Mouse (Mus musculus) liver, adult 2 months (tissue): ENCODE measurements around the gene Mad2l2. TPM values are rescaled to one million over a fixed set of nuclear protein-coding genes. Genes with fewer than 3 reads are reported as not detected.

Experiments
- DNase-seq: peaks from one replicate; pipeline ENCODE4 v3.0.0-alpha.2; 2011; ENCODE audit warnings: low read depth, low spot score; ENCODE audit errors: extremely low read depth
- H3K27ac ChIP-seq: fragments of 200-500 bp; replicated peaks from 2 replicates; pipeline ENCODE4 v1.5.1; 2012; ENCODE audit warnings: low read depth, mild to moderate bottlenecking, control low read depth, inconsistent platforms, low read length; ENCODE audit not compliant: insufficient read depth
- H3K27me3 ChIP-seq: fragments of 200-500 bp; 2 replicates; pipeline ENCODE4 v1.6.1; 2012; ENCODE audit warnings: mild to moderate bottlenecking, moderate library complexity, low read length, inconsistent platforms; ENCODE audit not compliant: control insufficient read depth, insufficient read depth
- H3K36me3 ChIP-seq: fragments of 200-500 bp; 2 replicates; pipeline ENCODE4 v1.6.1; 2012; ENCODE audit warnings: low read length, inconsistent platforms; ENCODE audit not compliant: control insufficient read depth, insufficient read depth
- H3K4me1 ChIP-seq: fragments of 200-500 bp; 2 replicates; pipeline ENCODE4 v1.6.1; 2011; ENCODE audit warnings: low read length; ENCODE audit not compliant: control insufficient read depth, insufficient read depth
- H3K4me3 ChIP-seq: fragments of 200-500 bp; 2 replicates; pipeline ENCODE4 v1.5.1; 2011; ENCODE audit warnings: low read depth, mild to moderate bottlenecking, control low read depth, low read length, moderate library complexity; ENCODE audit not compliant: insufficient read depth
- H3K79me2 ChIP-seq: fragments of 200-500 bp; 2 replicates; pipeline ENCODE4 v1.6.1; 2012; ENCODE audit warnings: inconsistent platforms, mild to moderate bottlenecking, low read length, moderate library complexity; ENCODE audit not compliant: control insufficient read depth, insufficient read depth
- H3K9ac ChIP-seq: fragments of 200-500 bp; 2 replicates; pipeline ENCODE4 v1.6.1; 2012; ENCODE audit warnings: low read depth, mild to moderate bottlenecking, control low read depth, inconsistent platforms, low read length
- CTCF ChIP-seq: fragments of 200-500 bp; IDR thresholded peaks from 2 replicates; pipeline ENCODE4 v1.5.1; 2011; ENCODE audit warnings: low read depth, low read length, control low read depth
- POLR2A ChIP-seq: fragments of 200-500 bp; IDR thresholded peaks from 2 replicates; pipeline ENCODE4 v1.6.1; 2011; ENCODE audit warnings: low read length, control low read depth; ENCODE audit not compliant: insufficient read depth; ENCODE audit errors: extremely low read depth
- WGBS: fragments of 180-500 bp; shearing (Covaris S2); methylation state at CpG from one replicate; pipeline ENCODE4 v1.1.7; 2018; 5-methylcytosine and 5-hydroxymethylcytosine counted together
- polyA plus RNA-seq: library from polyadenylated mRNA; depleted of rRNA; stranded (reverse); fragments of >200 nt; gene quantifications from 2 replicates; pipeline ENCODE4 v1.2.3, GENCODE M21; 2012
- total RNA-seq: library from RNA; depleted of rRNA; stranded (reverse); fragments of >200 nt; gene quantifications from 2 replicates; pipeline ENCODE4 v1.2.3, GENCODE M21; 2014

Gene Mad2l2
- total and polyA plus RNA-seq, 2 experiments = 8.9 to 49.6 TPM

GRCm38 (mm10) chr4:148140098-148141011 is 10.2 kb downstream of the Mad2l2 start:
- H3K4me3 ChIP-seq = peak overlapping the region; percentile 87
- DNase-seq = peak; percentile 84
- H3K79me2 ChIP-seq = peaks cover 4% of the 10 kb centered on the region; the same call in 1 of the 2 replicates
- H3K9ac ChIP-seq = peak overlapping the region; percentile 92
- H3K36me3 ChIP-seq = no peaks in the 10 kb centered on the region
- peak; percentile 93 for TF ChIP-seq CTCF
- TF ChIP-seq POLR2A = 0 out of 2 replicates have a peak, but pooled peaks have one; percentile 46
- H3K4me1 ChIP-seq = peaks cover 9% of the 10 kb centered on the region
- H3K27me3 ChIP-seq = no peaks in the 10 kb centered on the region
- WGBS = under 1% methylated on average over 65 of the region's 65 CpGs
- peak overlapping the region; percentile 95 for H3K27ac ChIP-seq

GRCm38 (mm10) chr4:148143721-148144120 is 13.5 kb downstream of the Mad2l2 start:
- TF ChIP-seq POLR2A (no peak), CTCF (no peak)
- Histone ChIP-seq H3K36me3 (peaks cover 6% of the 10 kb centered on the region; the same call in 1 of the 2 replicates), H3K27me3 (no peaks in the 10 kb centered on the region), H3K27ac (peak overlapping the region; percentile 24; the same call in 1 of the 2 replicates), H3K4me1 (peaks cover 21% of the 10 kb centered on the region), H3K4me3 (no peak overlapping the region), H3K79me2 (peaks cover 4% of the 10 kb centered on the region; the same call in 1 of the 2 replicates), H3K9ac (no peak overlapping the region)
- WGBS = 22% methylated on average over 5 of the region's 5 CpGs
- peak; percentile 97 for DNase-seq

- Histone ChIP-seq H3K9ac (no peak overlapping the region), H3K79me2 (no peaks in the 10 kb centered on the region), H3K36me3 (peaks cover 6% of the 10 kb centered on the region; the same call in 1 of the 2 replicates), H3K27me3 (no peaks in the 10 kb centered on the region), H3K27ac (peak overlapping the region; percentile 24), H3K4me1 (peaks cover 27% of the 10 kb centered on the region), H3K4me3 (no peak overlapping the region)
- peak; percentile 82 for DNase-seq
- 53% methylated on average over 2 of the region's 2 CpGs for WGBS
- TF ChIP-seq POLR2A (no peak), CTCF (no peak)
Observed at GRCm38 (mm10) chr4:148147714-148148113, 17.5 kb downstream of the Mad2l2 start.

DNA sequence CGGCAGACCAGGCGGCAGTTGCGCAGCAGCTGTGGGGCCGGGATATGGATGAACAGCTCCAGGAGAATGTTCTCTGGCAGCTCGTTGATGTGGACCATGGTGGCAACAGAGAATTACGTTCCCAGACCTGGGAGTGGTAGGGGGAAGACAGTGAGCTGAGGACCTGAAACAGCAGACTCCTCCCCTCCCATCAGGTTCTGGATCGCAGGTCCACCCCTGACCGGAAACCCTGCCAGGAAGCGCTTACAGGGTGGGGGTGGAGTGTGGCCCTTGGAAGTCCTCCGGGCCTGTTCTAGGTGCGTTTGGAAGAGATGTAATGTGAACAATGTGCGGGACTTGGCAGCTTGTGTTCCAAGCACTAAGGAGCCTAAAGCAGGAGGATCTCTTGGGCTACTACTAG is 19.4 kb downstream of the Mad2l2 start:
- Histone ChIP-seq H3K27ac (peak overlapping the region; percentile 19; the same call in 1 of the 2 replicates), H3K79me2 (no peaks in the 10 kb centered on the region)

DNA sequence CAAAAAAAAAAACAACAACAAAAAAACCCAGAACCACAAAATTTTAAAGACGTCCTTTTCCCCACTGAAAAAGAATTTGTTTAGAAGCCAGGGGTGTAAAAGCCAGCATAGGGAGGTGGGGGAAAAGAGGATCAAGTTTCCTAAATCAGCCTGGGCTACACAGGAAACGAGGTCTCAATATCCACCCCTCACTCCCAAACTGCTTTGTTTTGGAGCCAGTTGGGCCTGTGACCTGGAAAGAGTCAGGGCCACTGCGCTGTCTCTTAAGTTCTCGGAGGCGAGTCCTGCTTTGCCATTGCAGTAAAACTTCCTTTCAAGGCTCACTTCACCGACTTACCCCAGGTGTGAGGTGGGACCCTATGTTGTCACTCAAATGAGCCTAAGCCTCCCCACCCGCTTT is 20.1 kb downstream of the Mad2l2 start:
- 51% methylated on average over 7 of the region's 7 CpGs for WGBS
- H3K4me3 ChIP-seq = no peak overlapping the region
- no peaks in the 10 kb centered on the region for H3K79me2 ChIP-seq
- no peaks in the 10 kb centered on the region for H3K27me3 ChIP-seq
- peaks cover 18% of the 10 kb centered on the region for H3K4me1 ChIP-seq
- peak overlapping the region; percentile 28; the same call in 1 of the 2 replicates for H3K9ac ChIP-seq
- peaks cover 6% of the 10 kb centered on the region; the same call in 1 of the 2 replicates for H3K36me3 ChIP-seq
- DNase-seq = peak; percentile 24
- no peak for TF ChIP-seq POLR2A
- TF ChIP-seq CTCF = no peak
- H3K27ac ChIP-seq = peak overlapping the region; percentile 86

More for the DNA sequence above, 19.4 kb downstream of the Mad2l2 start:
- peaks cover 18% of the 10 kb centered on the region for H3K4me1 ChIP-seq
- DNase-seq = peak; percentile 59
- TF ChIP-seq CTCF = no peak
- TF ChIP-seq POLR2A = no peak
- H3K27me3 ChIP-seq = no peaks in the 10 kb centered on the region
- no peak overlapping the region for H3K9ac ChIP-seq
- no peak overlapping the region for H3K4me3 ChIP-seq
- peaks cover 6% of the 10 kb centered on the region; the same call in 1 of the 2 replicates for H3K36me3 ChIP-seq
- 48% methylated on average over 12 of the region's 12 CpGs for WGBS

GRCm38 (mm10) chr4:148150953-148151266 is 20.7 kb downstream of the Mad2l2 start:
- 1% methylated on average over 3 of the region's 3 CpGs for WGBS
- H3K27ac ChIP-seq = peak overlapping the region; percentile 86
- no peak for TF ChIP-seq CTCF
- no peak overlapping the region for H3K9ac ChIP-seq
- peaks cover 1% of the 10 kb centered on the region; the same call in 1 of the 2 replicates for H3K36me3 ChIP-seq
- H3K27me3 ChIP-seq = no peaks in the 10 kb centered on the region
- H3K4me1 ChIP-seq = peaks cover 18% of the 10 kb centered on the region
- no peak overlapping the region for H3K4me3 ChIP-seq
- DNase-seq = peak; percentile 90
- H3K79me2 ChIP-seq = no peaks in the 10 kb centered on the region
